Mouse (Mus musculus) hindbrain, postnatal 0 days (tissue): Measurements from ENCODE around the gene Greb1. TPM values are rescaled to one million over a fixed set of nuclear protein-coding genes. Genes with fewer than 3 reads are reported as not detected.
A peak's percentile ranks its signal among the peaks of the same experiment; 100 is the strongest.

ENCODE experiments used
- ATAC-seq: fragments of 200-750 bp; cut with Nextera tagmentation; 2 replicates; pipeline ENCODE4 v1.8.0; 2017; ENCODE audit warnings: mild to moderate bottlenecking, moderate TSS enrichment, moderate library complexity
- DNase-seq: peaks from one replicate; pipeline ENCODE4 v3.0.0-alpha.2; 2015; ENCODE audit warnings: low spot score
- H3K27ac ChIP-seq: fragments of 300-500 bp; sonication (generic); 2 replicates; pipeline ENCODE4 v1.5.1; 2014; ENCODE audit warnings: mild to moderate bottlenecking
- H3K27me3 ChIP-seq: fragments of 300-500 bp; sonication (generic); 2 replicates; pipeline ENCODE4 v1.6.1; 2014; ENCODE audit warnings: low read length, mixed read lengths; ENCODE audit not compliant: insufficient read depth
- H3K36me3 ChIP-seq: fragments of 300-500 bp; sonication (generic); 2 replicates; pipeline ENCODE4 v1.6.1; 2014; ENCODE audit warnings: low read length, mixed read lengths; ENCODE audit not compliant: insufficient read depth
- H3K4me1 ChIP-seq: fragments of 300-500 bp; sonication (generic); 2 replicates; pipeline ENCODE4 v1.6.1; 2014; ENCODE audit warnings: antibody characterized with exemption, low read length, mixed read lengths; ENCODE audit not compliant: insufficient read depth
- H3K4me2 ChIP-seq: fragments of 300-500 bp; sonication (generic); 2 replicates; pipeline ENCODE4 v1.6.1; 2014; ENCODE audit warnings: low read depth, mild to moderate bottlenecking, low read length, moderate library complexity, mixed read lengths
- H3K4me3 ChIP-seq: fragments of 300-500 bp; sonication (generic); 2 replicates; pipeline ENCODE4 v1.5.1; 2014; ENCODE audit warnings: low read length
- H3K9ac ChIP-seq: fragments of 300-500 bp; sonication (generic); replicated peaks from 2 replicates; pipeline ENCODE4 v1.6.1; 2014; ENCODE audit warnings: mild to moderate bottlenecking, low read length, moderate library complexity, mixed read lengths
- H3K9me3 ChIP-seq: fragments of 300-500 bp; sonication (generic); 2 replicates; pipeline ENCODE4 v1.6.1; 2016; ENCODE audit warnings: low read length, mixed read lengths
- CTCF ChIP-seq: IDR thresholded peaks from 2 replicates; pipeline ENCODE4 v1.5.1; 2016; ENCODE audit warnings: antibody characterized with exemption, control low read depth, low read depth
- WGBS: fragments of 180-500 bp; shearing (Covaris S2); extraction: QIAGEN DNeasy Blood & Tissue Kit; methylation state at CpG from one replicate; pipeline ENCODE4 v1.1.7; 2014; 5-methylcytosine and 5-hydroxymethylcytosine counted together
- polyA plus RNA-seq: library from polyadenylated mRNA; unstranded; fragments of >200 nt; fragmentation: Nextera tagmentation; extraction: Ambion mirVana; gene quantifications from 2 replicates; pipeline ENCODE4 v1.2.1, GENCODE M21; 2015
- total RNA-seq: library from RNA; depleted of rRNA; stranded (reverse); fragments of >200 nt; gene quantifications from 2 replicates; pipeline ENCODE4 v1.2.3, GENCODE M21; 2014

Gene Greb1
- total and polyA plus RNA-seq, 2 experiments from 2014 or later, result 0.33 to 2.1 TPM

DNA sequence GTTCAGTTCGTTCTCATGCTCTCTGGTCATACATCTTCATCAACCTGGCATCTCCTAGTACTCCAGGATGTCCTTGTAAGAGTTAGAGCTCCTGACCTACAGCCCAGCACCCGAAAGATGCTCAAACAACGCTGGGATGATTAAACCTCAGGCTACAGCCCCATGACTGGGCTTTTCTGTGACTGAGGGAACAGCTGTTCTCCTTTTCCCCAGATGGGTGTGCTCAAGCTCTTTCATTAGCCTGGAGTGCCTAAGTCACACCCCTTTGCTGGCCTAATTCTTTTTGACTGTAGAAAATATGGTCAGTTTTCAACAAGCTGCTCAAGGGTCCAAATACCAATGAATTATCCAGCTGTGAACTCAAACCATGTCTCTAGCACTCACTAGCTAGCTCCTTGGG is 7.4 kb upstream of the Greb1 start:
- no peak overlapping the region for H3K9ac ChIP-seq
- peaks cover 8% of the 10 kb centered on the region for H3K4me1 ChIP-seq
- 34% methylated on average over 3 of the region's 3 CpGs for WGBS
- no peaks in the 10 kb centered on the region for H3K27me3 ChIP-seq
- peak; percentile 72 for ATAC-seq
- no peak overlapping the region for H3K27ac ChIP-seq
- H3K4me3 ChIP-seq, result no peak overlapping the region
- no peaks in the 10 kb centered on the region for H3K9me3 ChIP-seq
- no peak overlapping the region for H3K4me2 ChIP-seq
- peak; percentile 79 for DNase-seq
- no peaks in the 10 kb centered on the region for H3K36me3 ChIP-seq
- TF ChIP-seq CTCF, result peak; percentile 79

DNA sequence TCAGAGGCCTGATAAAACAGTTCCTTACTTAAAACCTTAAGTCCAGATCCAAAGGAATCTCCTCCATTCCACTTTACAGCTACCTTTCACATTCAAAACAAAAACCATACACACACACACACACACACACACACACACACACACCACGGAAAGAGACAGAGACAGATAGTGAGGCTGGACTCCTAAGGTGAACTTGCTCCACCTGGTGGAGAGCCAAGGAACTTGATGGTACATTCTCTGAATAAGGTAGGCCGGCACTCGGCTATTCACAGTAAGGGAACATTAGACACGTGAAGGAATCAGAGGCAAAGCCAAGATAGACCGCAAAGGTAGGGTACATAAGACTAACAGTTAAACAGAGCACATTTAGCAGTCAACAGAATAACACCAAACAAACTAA is 4.8 kb upstream of the Greb1 start:
- Histone ChIP-seq H3K4me3 (no peak overlapping the region), H3K36me3 (no peaks in the 10 kb centered on the region), H3K4me2 (no peak overlapping the region), H3K4me1 (no peaks in the 10 kb centered on the region), H3K9ac (no peak overlapping the region), H3K9me3 (no peaks in the 10 kb centered on the region), H3K27me3 (no peaks in the 10 kb centered on the region), H3K27ac (no peak overlapping the region)
- peak; percentile 97 for TF ChIP-seq CTCF
- ATAC-seq, result peak; percentile 80
- 5% methylated on average over 5 of the region's 5 CpGs for WGBS
- DNase-seq, result peak; percentile 94

DNA sequence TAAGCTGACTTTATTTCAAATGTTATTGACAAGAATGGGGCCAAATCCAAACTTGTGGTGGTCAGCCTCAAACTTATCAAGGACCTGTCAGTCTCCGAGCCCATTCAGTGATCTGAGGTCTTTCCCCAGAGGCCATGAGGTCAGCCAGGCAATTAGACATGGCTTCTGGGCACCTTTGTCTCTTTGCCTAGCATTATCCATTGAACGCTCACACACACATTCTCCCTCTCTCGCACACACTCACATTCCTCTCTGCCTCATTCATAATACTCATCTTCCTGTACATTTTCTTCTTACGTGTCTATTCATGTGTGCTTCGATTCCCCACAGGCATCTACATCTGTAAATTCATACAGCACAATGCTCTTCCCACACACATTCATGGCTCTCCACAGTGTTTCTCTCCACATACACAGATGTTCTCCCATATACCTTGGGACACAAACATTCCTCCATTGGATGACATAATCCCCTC is 3.3 kb upstream of the Greb1 start:
- Histone ChIP-seq H3K4me1 (peaks cover 5% of the 10 kb centered on the region; the same call in 1 of the 2 replicates), H3K27ac (no peak overlapping the region), H3K4me3 (no peak overlapping the region), H3K9me3 (no peaks in the 10 kb centered on the region), H3K4me2 (no peak overlapping the region), H3K27me3 (no peaks in the 10 kb centered on the region), H3K36me3 (no peaks in the 10 kb centered on the region), H3K9ac (no peak overlapping the region)
- no peak for DNase-seq
- TF ChIP-seq CTCF, result no peak
- no peak for ATAC-seq
- WGBS, result 29% methylated on average over 5 of the region's 5 CpGs

DNA sequence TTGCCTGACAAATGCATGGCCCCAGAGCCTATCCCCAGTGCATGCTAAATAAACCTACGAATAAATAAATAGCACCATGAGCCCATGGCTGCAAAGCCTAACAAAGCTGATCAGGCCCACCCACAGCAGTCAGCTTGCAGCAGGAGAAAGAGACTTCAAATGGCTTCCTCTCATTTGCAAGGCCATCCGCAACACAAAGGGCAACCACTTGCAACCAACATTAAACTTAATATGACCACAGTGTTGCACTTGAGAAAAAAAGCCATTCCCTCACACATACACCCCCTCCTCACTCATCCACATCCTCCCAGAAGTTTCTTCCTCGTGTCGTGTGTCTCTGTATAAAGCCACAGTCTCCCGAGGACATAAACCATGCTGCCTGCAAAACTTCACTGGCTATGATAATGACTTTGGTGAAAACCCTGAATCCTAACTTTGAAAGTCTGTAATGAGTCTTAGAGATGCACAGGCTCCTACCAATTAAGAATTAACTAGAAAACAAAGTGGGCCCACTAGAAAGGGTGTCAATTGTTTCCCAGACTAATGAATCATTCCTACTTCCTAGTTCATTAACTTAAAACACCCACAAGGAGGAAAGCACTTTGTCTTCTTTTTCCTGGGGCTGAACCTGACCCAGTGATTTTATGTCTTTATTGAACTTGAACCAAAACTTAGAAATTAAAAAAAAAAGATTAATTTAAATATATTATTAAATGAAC is 2.7 kb upstream of the Greb1 start:
- DNase-seq (no peak), ATAC-seq (no peak)
- 30% methylated on average over 5 of the region's 5 CpGs for WGBS
- Histone ChIP-seq H3K4me3 (no peak overlapping the region), H3K4me2 (no peak overlapping the region), H3K36me3 (no peaks in the 10 kb centered on the region), H3K27me3 (no peaks in the 10 kb centered on the region), H3K9ac (no peak overlapping the region), H3K4me1 (peaks cover 5% of the 10 kb centered on the region; the same call in 1 of the 2 replicates), H3K27ac (no peak overlapping the region), H3K9me3 (no peaks in the 10 kb centered on the region)
- no peak for TF ChIP-seq CTCF

DNA sequence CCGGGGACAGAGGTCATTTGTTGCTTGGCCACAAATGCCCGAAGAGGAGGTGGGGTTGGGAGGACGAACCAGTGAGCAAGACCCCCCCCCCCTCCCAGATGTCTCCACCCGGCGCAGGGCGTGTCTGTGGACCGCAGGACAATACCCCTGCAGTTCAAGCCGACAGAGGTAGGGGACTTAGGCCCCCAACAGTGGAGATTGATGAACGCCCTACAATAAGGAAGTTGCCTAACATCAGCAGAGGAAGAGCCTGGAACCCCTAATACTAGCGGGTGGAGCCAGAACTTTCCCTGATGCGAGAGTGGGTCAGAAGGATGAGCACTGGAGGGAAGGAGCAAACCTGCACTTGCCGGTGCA is 251 bp upstream of the Greb1 start:
- Histone ChIP-seq H3K4me1 (peaks cover 5% of the 10 kb centered on the region; the same call in 1 of the 2 replicates), H3K9ac (peak overlapping the region; percentile 50), H3K4me2 (peak overlapping the region; percentile 95), H3K4me3 (peak overlapping the region; percentile 52), H3K9me3 (no peaks in the 10 kb centered on the region), H3K36me3 (no peaks in the 10 kb centered on the region), H3K27me3 (no peaks in the 10 kb centered on the region), H3K27ac (no peak overlapping the region)
- WGBS, result 3% methylated on average over 11 of the region's 12 CpGs
- no peak for TF ChIP-seq CTCF
- no peak for ATAC-seq
- DNase-seq, result peak; percentile 17

DNA sequence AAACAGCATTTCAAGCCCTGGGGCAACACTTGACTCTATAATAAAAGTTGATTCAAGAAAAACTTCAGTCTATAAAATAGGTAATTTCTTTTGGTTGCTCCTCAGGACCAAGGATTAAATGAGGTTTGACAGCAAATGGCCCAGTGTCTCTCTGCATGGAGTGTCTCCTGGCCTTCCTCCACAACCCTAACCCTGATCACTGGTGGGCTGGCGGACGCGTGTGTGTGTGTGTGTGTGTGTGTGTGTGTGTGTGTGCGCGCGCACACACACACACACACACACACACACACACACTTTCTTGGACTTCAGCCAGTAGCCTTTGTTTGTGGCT is 793 bp downstream of the Greb1 start:
- peak overlapping the region; percentile 52 for H3K4me3 ChIP-seq
- ATAC-seq (peak; percentile 25; the same call in 1 of the 2 replicates), DNase-seq (no peak)
- TF ChIP-seq CTCF, result no peak
- H3K4me1 ChIP-seq, result peaks cover 5% of the 10 kb centered on the region; the same call in 1 of the 2 replicates
- no peaks in the 10 kb centered on the region for H3K9me3 ChIP-seq
- 5% methylated on average over 6 of the region's 6 CpGs for WGBS
- peak overlapping the region; percentile 95 for H3K4me2 ChIP-seq
- H3K36me3 ChIP-seq, result no peaks in the 10 kb centered on the region
- no peak overlapping the region for H3K27ac ChIP-seq
- H3K27me3 ChIP-seq, result no peaks in the 10 kb centered on the region
- peak overlapping the region; percentile 50; the same call in 1 of the 2 replicates for H3K9ac ChIP-seq

DNA sequence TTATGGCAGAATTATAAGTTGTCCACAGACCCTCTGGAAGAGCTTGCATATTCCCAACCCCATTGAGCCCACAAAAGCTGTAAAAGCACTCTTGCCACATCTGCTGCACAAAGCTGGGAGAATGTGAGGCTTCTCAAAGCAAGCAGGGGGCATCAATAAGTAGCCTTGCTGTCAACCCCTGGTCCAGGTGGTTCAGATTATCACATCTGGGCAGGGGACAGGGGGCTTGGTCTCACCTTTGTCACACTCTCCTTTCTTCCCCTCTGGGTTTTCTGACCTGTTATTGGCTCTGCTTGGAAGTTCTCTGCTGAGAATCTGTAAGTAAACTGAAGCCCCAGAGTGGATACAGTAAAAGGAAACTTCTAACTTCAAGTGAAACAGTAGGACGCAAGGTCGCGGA is 1.8 kb downstream of the Greb1 start:
- Histone ChIP-seq H3K9me3 (no peaks in the 10 kb centered on the region), H3K27me3 (no peaks in the 10 kb centered on the region), H3K4me3 (no peak overlapping the region), H3K4me2 (no peak overlapping the region), H3K36me3 (no peaks in the 10 kb centered on the region), H3K9ac (no peak overlapping the region), H3K4me1 (peaks cover 5% of the 10 kb centered on the region; the same call in 1 of the 2 replicates), H3K27ac (no peak overlapping the region)
- ATAC-seq, result no peak
- WGBS, result 50% methylated on average over 3 of the region's 3 CpGs
- TF ChIP-seq CTCF, result no peak
- no peak for DNase-seq
